Mouse (Mus musculus): ENCODE data around the gene Acot2.

GRCm38 (mm10) chr12:83958278-83958677 is 29.4 kb upstream of the Acot2 start:
- no peak for TF ChIP-seq CTCF (IDR thresholded peaks at IDR 0.05 in 2 of 3, conservative IDR thresholded peaks at IDR 0.05 in 1 of 3; ENCODE audit: control insufficient read depth in 1 of 3, insufficient read depth in 1 of 3, low read depth in 2 of 3, low read length in 3 of 3, poor library complexity in 1 of 3, severe bottlenecking in 1 of 3)
- no peak for TF ChIP-seq USF1 (IDR thresholded peaks at IDR 0.05; ENCODE audit: low read depth, low read length)
- TF ChIP-seq GABPA (IDR thresholded peaks at IDR 0.05; ENCODE audit: low read depth, low read length) = no peak
- no peak for TF ChIP-seq E2F4 (IDR thresholded peaks at IDR 0.05; ENCODE audit: borderline replicate concordance, low read depth, low read length)
- TF ChIP-seq POLR2AphosphoS5 (IDR thresholded peaks at IDR 0.05; ENCODE audit: borderline replicate concordance, low read depth, low read length) = no peak
- no peak for TF ChIP-seq ZC3H11A (IDR thresholded peaks at IDR 0.05; ENCODE audit: low read depth, low read length)
- no peak for TF ChIP-seq POLR2A (IDR thresholded peaks at IDR 0.05; ENCODE audit: control insufficient read depth in 1 of 2, insufficient read depth in 1 of 2, low read depth in 1 of 2, low read length in 2 of 2, poor library complexity in 1 of 2)
